Mouse (Mus musculus) CH12.LX (cell line): Measurements from ENCODE around the gene Prkn. TPM values are rescaled to one million over a fixed set of nuclear protein-coding genes. Genes with fewer than 3 reads are reported as not detected.

Source experiments
- DNase-seq: peaks from one replicate; pipeline ENCODE4 v3.0.0-alpha.2; 2013; ENCODE audit errors: extremely low read depth
- H3K27ac ChIP-seq: 2 replicates; pipeline ENCODE4 v1.5.1; 2012; ENCODE audit warnings: low read depth, mild to moderate bottlenecking, control low read depth, moderate library complexity; ENCODE audit not compliant: insufficient read depth
- H3K27me3 ChIP-seq: replicated peaks from 2 replicates; pipeline ENCODE3; 2012; ENCODE audit warnings: inconsistent platforms
- H3K36me3 ChIP-seq, 2 experiments: replicated peaks in 1 of 2; 2 replicates each; pipeline versions ENCODE3 to v1.6.1; 2012; ENCODE audit warnings: inconsistent platforms in 1 of 2, low read length in 1 of 2, mild to moderate bottlenecking in 1 of 2, mixed read lengths in 1 of 2, moderate library complexity in 1 of 2; ENCODE audit not compliant: control insufficient read depth in 1 of 2, insufficient read depth in 1 of 2
- H3K4me1 ChIP-seq, 2 experiments: 2 replicates each; pipeline ENCODE4 v1.6.1; 2012; ENCODE audit warnings: inconsistent platforms in 1 of 2, moderate library complexity in 1 of 2; ENCODE audit not compliant: insufficient read depth in 2 of 2, control insufficient read depth in 1 of 2
- H3K4me2 ChIP-seq: 2 replicates; pipeline ENCODE4 v1.6.1; 2012; ENCODE audit warnings: low read depth, mild to moderate bottlenecking, control low read depth; ENCODE audit not compliant: poor library complexity, insufficient read depth, severe bottlenecking
- H3K4me3 ChIP-seq, 3 experiments: fragments of 150-350 bp in 1 of 3; sonication (generic) in 1 of 3; replicated peaks in 1 of 3; 2 replicates each; pipeline versions ENCODE3 to v1.5.1; 2011 to 2012; ENCODE audit warnings: low read depth in 2 of 3, low read length in 2 of 3, mild to moderate bottlenecking in 2 of 3, moderate library complexity in 2 of 3, control low read depth in 1 of 3, improper control_type of control experiment in 1 of 3, inconsistent platforms in 1 of 3, mixed read lengths in 1 of 3; ENCODE audit not compliant: poor library complexity in 1 of 3
- H3K79me2 ChIP-seq: replicated peaks from 2 replicates; pipeline ENCODE4 v1.6.1; 2012; ENCODE audit warnings: mild to moderate bottlenecking, moderate library complexity; ENCODE audit not compliant: control insufficient read depth, poor library complexity, insufficient read depth, severe bottlenecking; ENCODE audit errors: extremely low read depth
- H3K9ac ChIP-seq: 2 replicates; pipeline ENCODE4 v1.6.1; 2012; ENCODE audit warnings: low read depth, mild to moderate bottlenecking, control low read depth, moderate library complexity; ENCODE audit not compliant: insufficient read depth
- H3K9me3 ChIP-seq: replicated peaks from 2 replicates; pipeline ENCODE3; 2012; ENCODE audit warnings: low read length, inconsistent platforms, mixed read lengths
- CHD2 ChIP-seq: IDR thresholded peaks from 2 replicates; pipeline ENCODE4 v1.6.1; 2011; ENCODE audit warnings: low read length, improper control_type of control experiment
- CTCF ChIP-seq, 2 experiments: IDR thresholded peaks in 1 of 2; conservative IDR thresholded peaks in 1 of 2; 2 replicates each; pipeline ENCODE4 v1.5.1; 2011 to 2012; ENCODE audit warnings: low read depth in 2 of 2, low read length in 2 of 2, improper control_type of control experiment in 1 of 2, inconsistent platforms in 1 of 2, mild to moderate bottlenecking in 1 of 2, moderate library complexity in 1 of 2
- HCFC1 ChIP-seq: IDR thresholded peaks from 2 replicates; pipeline ENCODE4 v1.6.1; 2012; ENCODE audit warnings: low read depth, mild to moderate bottlenecking, inconsistent platforms, low read length, improper control_type of control experiment
- IRF4 ChIP-seq: IDR thresholded peaks from 2 replicates; pipeline ENCODE4 v1.6.1; 2014; ENCODE audit warnings: low read depth, mild to moderate bottlenecking, inconsistent platforms, low read length, improper control_type of control experiment
- KAT2A ChIP-seq: IDR thresholded peaks from 2 replicates; pipeline ENCODE4 v1.6.1; 2012; ENCODE audit warnings: low read length, improper control_type of control experiment, inconsistent platforms; ENCODE audit not compliant: insufficient replicate concordance
- MAX ChIP-seq: IDR thresholded peaks from 2 replicates; pipeline ENCODE4 v1.6.1; 2011; ENCODE audit warnings: low read length, improper control_type of control experiment
- MAZ ChIP-seq: IDR thresholded peaks from 2 replicates; pipeline ENCODE4 v1.6.1; 2012; ENCODE audit warnings: low read depth, mild to moderate bottlenecking, inconsistent platforms, low read length, improper control_type of control experiment, moderate library complexity
- NELFE ChIP-seq: IDR thresholded peaks from 2 replicates; pipeline ENCODE4 v1.6.1; 2011; ENCODE audit warnings: low read depth, low read length, improper control_type of control experiment
- NRF1 ChIP-seq: IDR thresholded peaks from 2 replicates; pipeline ENCODE4 v1.6.1; 2014; ENCODE audit warnings: low read depth, mild to moderate bottlenecking, inconsistent platforms, low read length, improper control_type of control experiment, moderate library complexity
- POLR2A ChIP-seq: IDR thresholded peaks from 2 replicates; pipeline ENCODE4 v1.6.1; 2011; ENCODE audit warnings: low read depth, mild to moderate bottlenecking, improper control_type of control experiment, low read length
- RAD21 ChIP-seq: IDR thresholded peaks from 2 replicates; pipeline ENCODE4 v1.6.1; 2011; ENCODE audit warnings: low read depth, mild to moderate bottlenecking, low read length, improper control_type of control experiment, moderate library complexity
- RCOR1 ChIP-seq: conservative IDR thresholded peaks from 2 replicates; pipeline ENCODE4 v1.6.1; 2012; ENCODE audit warnings: low read depth, mild to moderate bottlenecking, inconsistent platforms, low read length, improper control_type of control experiment
- SIN3A ChIP-seq: IDR thresholded peaks from 2 replicates; pipeline ENCODE4 v1.6.1; 2012; ENCODE audit warnings: low read length, improper control_type of control experiment, inconsistent platforms
- TBP ChIP-seq: conservative IDR thresholded peaks from 2 replicates; pipeline ENCODE4 v1.6.1; 2011; ENCODE audit warnings: low read depth, low read length, improper control_type of control experiment
- TCF12 ChIP-seq: IDR thresholded peaks from 2 replicates; pipeline ENCODE4 v1.6.1; 2014; ENCODE audit warnings: low read depth, mild to moderate bottlenecking, inconsistent platforms, low read length, improper control_type of control experiment
- UBTF ChIP-seq: IDR thresholded peaks from 2 replicates; pipeline ENCODE4 v1.6.1; 2012; ENCODE audit warnings: low read depth, mild to moderate bottlenecking, inconsistent platforms, low read length, improper control_type of control experiment, moderate library complexity
- USF1 ChIP-seq: IDR thresholded peaks from 2 replicates; pipeline ENCODE4 v1.6.1; 2014; ENCODE audit warnings: low read depth, mild to moderate bottlenecking, inconsistent platforms, low read length, improper control_type of control experiment
- ZC3H11A ChIP-seq: IDR thresholded peaks from 2 replicates; pipeline ENCODE4 v1.6.1; 2012; ENCODE audit warnings: low read depth, mild to moderate bottlenecking, inconsistent platforms, low read length, improper control_type of control experiment
- ZKSCAN1 ChIP-seq: IDR thresholded peaks from 2 replicates; pipeline ENCODE4 v1.6.1; 2012; ENCODE audit warnings: low read depth, inconsistent platforms, low read length, improper control_type of control experiment, borderline replicate concordance
- ZNF384 ChIP-seq: IDR thresholded peaks from 2 replicates; pipeline ENCODE4 v1.6.1; 2012; ENCODE audit warnings: low read depth, low read length, improper control_type of control experiment, inconsistent platforms
- dilution Hi-C: fragments of 300-500 bp; cut with MboI; formaldehyde crosslinking; loops from 2 replicates; pipeline ENCODE4 v1.14.3; 2020; ENCODE audit warnings: low sequenced_read_pairs; ENCODE audit not compliant: extremely low pct_unique_long_range_greater_than_20kb, extremely low pct_ligation_motif_present
- in situ Hi-C: fragments of 300-500 bp; cut with MboI; formaldehyde crosslinking; loops from 3 replicates; pipeline ENCODE4 v1.14.3; 2019; ENCODE audit warnings: low sequenced_read_pairs, low pct_ligation_motif_present, low pct_unique_long_range_greater_than_20kb, mixed read lengths
- polyA plus RNA-seq: library from polyadenylated mRNA; unstranded; fragments of >175 nt; gene quantifications from 2 replicates; pipeline ENCODE4 v1.2.1, GENCODE M21; 2012; ENCODE audit warnings: low read depth; ENCODE audit not compliant: insufficient read length
- total RNA-seq, 2 experiments: library from RNA; depleted of rRNA; stranded (reverse); fragments of 300-350 nt in 1 of 2; fragments of >200 nt in 1 of 2; gene quantifications; 2 replicates each; pipeline ENCODE4 v1.2.3; 2012 to 2014

Gene Prkn
- total and polyA plus RNA-seq, 3 experiments = 0.08 TPM; not detected in 2

- TF ChIP-seq IRF4 = no peak
- TF ChIP-seq HCFC1 = no peak
- TF ChIP-seq MAZ = no peak
- TF ChIP-seq ZC3H11A = no peak
- TF ChIP-seq TCF12 = no peak
- no peak for TF ChIP-seq CHD2
- no peak for TF ChIP-seq TBP
- TF ChIP-seq CTCF (conservative IDR thresholded peaks at IDR 0.05 in 1 of 2, IDR thresholded peaks at IDR 0.05 in 1 of 2; ENCODE audit: low read depth in 2 of 2, low read length in 2 of 2) = no peak
- TF ChIP-seq RCOR1 = no peak
- no peak for TF ChIP-seq RAD21
- TF ChIP-seq SIN3A = no peak
- no peak for TF ChIP-seq POLR2A
- no peak for TF ChIP-seq ZNF384
- TF ChIP-seq USF1 = no peak
- TF ChIP-seq UBTF = no peak
- TF ChIP-seq MAX = no peak
- no peak for TF ChIP-seq ZKSCAN1
- no peak for TF ChIP-seq NRF1
- in situ Hi-C loops (no loop called here), dilution Hi-C loops (no loop called here)
These were observed 32.8 kb upstream of the Prkn start for GRCm38 (mm10) chr17:10807261-10807998.

GRCm38 (mm10) chr17:10808571-10808970 is 31.6 kb upstream of the Prkn start:
- Histone ChIP-seq H3K4me1 (no peaks in the 10 kb centered on the region), H3K27me3 (no peaks in the 10 kb centered on the region), H3K4me3 (no peak overlapping the region), H3K4me2 (no peak overlapping the region)
- no peak for TF ChIP-seq SIN3A
- no peak for TF ChIP-seq TBP
- no peak for TF ChIP-seq NELFE
- TF ChIP-seq KAT2A = no peak
- TF ChIP-seq, all 38 proteins: peak for 0
- no peaks in the 10 kb centered on the region for H3K9me3 ChIP-seq
- H3K27ac ChIP-seq = no peak overlapping the region
- H3K79me2 ChIP-seq = no peaks in the 10 kb centered on the region
- in situ Hi-C loops = no loop called here
- H3K9ac ChIP-seq = no peak overlapping the region
- H3K36me3 ChIP-seq = no peaks in the 10 kb centered on the region
- DNase-seq = no peak
- dilution Hi-C loops = no loop called here

More at GRCm38 (mm10) chr17:10807261-10807998, 32.8 kb upstream of the Prkn start:
- no peak overlapping the region for H3K4me2 ChIP-seq
- DNase-seq = no peak
- no peak overlapping the region for H3K27ac ChIP-seq
- no peak overlapping the region for H3K9ac ChIP-seq
- no peaks in the 10 kb centered on the region for H3K27me3 ChIP-seq
- no peaks in the 10 kb centered on the region for H3K4me1 ChIP-seq
- H3K79me2 ChIP-seq = no peaks in the 10 kb centered on the region
- no peak overlapping the region for H3K4me3 ChIP-seq
- H3K36me3 ChIP-seq = no peaks in the 10 kb centered on the region
- no peaks in the 10 kb centered on the region for H3K9me3 ChIP-seq
